Mouse (Mus musculus): ENCODE results near the gene Dlk1. TPM values are rescaled to one million over a fixed set of nuclear protein-coding genes. Genes with fewer than 3 reads are reported as not detected.

Dlk1 gene
- polyA plus RNA-seq, 1 experiment = not detected

DNA sequence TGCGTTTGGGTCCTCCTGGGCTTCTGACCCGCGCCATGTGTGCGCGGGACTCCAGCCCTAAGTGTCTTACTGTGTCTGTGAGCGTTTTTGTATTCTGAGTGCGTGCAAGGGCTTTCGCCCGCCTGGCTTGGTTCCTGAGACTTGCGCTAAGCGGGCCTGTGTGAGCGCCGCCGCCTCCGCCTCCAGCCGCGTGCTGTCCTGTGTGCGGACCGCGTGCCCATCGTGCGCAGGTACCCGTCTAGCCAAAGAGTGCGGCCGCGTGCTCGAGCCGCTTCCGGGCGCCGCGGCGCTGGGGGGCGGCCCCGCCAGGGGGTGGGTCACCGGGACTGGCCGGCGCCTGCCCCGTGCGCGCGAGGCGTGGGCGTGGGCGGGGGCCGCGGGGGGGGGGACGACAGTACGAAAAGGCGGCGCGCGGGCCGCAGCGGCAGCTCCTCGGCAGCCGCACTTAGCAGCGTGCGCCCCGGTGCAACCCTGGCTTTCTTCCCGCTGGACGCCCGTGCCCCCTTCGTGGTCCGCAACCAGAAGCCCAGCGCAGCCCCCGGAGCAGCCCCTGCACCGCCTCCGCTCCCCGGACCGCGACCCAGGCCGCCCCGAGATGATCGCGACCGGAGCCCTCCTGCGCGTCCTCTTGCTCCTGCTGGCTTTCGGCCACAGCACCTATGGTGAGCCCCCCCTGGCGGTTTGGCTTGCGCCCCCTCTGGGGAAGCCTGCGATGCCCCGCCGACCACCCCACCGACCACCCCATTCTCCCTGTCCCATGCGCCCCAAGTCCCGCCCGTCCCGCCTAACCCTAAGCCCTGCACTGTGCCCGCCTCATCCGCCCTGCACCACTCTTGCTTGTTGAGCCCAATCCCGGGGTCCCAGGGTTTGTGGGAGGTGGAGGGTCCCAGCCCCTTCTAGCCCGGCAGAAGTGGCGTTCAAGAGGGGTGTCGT lies 708 bp downstream of the Dlk1 start:
- H3K36me3 ChIP-seq (ENCODE audit: control insufficient read depth, insufficient read depth) = no peaks in the 10 kb centered on the region
- no peaks in the 10 kb centered on the region for H3K79me2 ChIP-seq (ENCODE audit: control insufficient read depth, insufficient read depth)
- no peak overlapping the region for H3K4me2 ChIP-seq (ENCODE audit: low read depth)
- H3K4me3 ChIP-seq = no peak overlapping the region
- H3K27me3 ChIP-seq (ENCODE audit: control insufficient read depth, insufficient read depth, insufficient read length) = peaks cover 58% of the 10 kb centered on the region
- no peak for TF ChIP-seq POLR2A (IDR thresholded peaks at IDR 0.05; ENCODE audit: insufficient read length, low read depth)
- TF ChIP-seq CEBPB (IDR thresholded peaks at IDR 0.05; ENCODE audit: insufficient read depth, poor library complexity, severe bottlenecking) = no peak
- no peak for TF ChIP-seq POLR2AphosphoS2 (IDR thresholded peaks at IDR 0.05; ENCODE audit: insufficient read length, low read depth)
- TF ChIP-seq REST (IDR thresholded peaks at IDR 0.05; ENCODE audit: insufficient read depth, insufficient read length) = no peak
- TF ChIP-seq MAX (IDR thresholded peaks at IDR 0.05; ENCODE audit: low read depth) = no peak
- no peak overlapping the region for H3ac ChIP-seq (ENCODE audit: control insufficient read depth, insufficient read length)

- H3K4me2 ChIP-seq (ENCODE audit: low read depth) = no peak overlapping the region
- no peaks in the 10 kb centered on the region for H3K36me3 ChIP-seq (ENCODE audit: control insufficient read depth, insufficient read depth)
- no peaks in the 10 kb centered on the region for H3K79me2 ChIP-seq (ENCODE audit: control insufficient read depth, insufficient read depth)
- no peak overlapping the region for H3ac ChIP-seq (ENCODE audit: control insufficient read depth, insufficient read length)
- TF ChIP-seq E2F4 (IDR thresholded peaks at IDR 0.05; ENCODE audit: insufficient read depth) = no peak
- TF ChIP-seq MYOG (IDR thresholded peaks at IDR 0.05; ENCODE audit: control insufficient read depth in 1 of 3, insufficient read depth in 1 of 3, insufficient read length in 2 of 3, low read depth in 2 of 3) = no peak
- no peak for TF ChIP-seq TCF3 (IDR thresholded peaks at IDR 0.05; ENCODE audit: insufficient read length, low read depth)
- TF ChIP-seq POLR2AphosphoS2 (IDR thresholded peaks at IDR 0.05; ENCODE audit: insufficient read length, low read depth) = no peak
- TF ChIP-seq USF1 (IDR thresholded peaks at IDR 0.05; ENCODE audit: low read depth) = no peak
- no peak for TF ChIP-seq MAX (IDR thresholded peaks at IDR 0.05; ENCODE audit: low read depth)
- no peak for TF ChIP-seq MYOD1 (IDR thresholded peaks at IDR 0.05; ENCODE audit: control insufficient read depth in 1 of 3, insufficient read length in 2 of 3, low read depth in 2 of 3)
- no peak for TF ChIP-seq REST (IDR thresholded peaks at IDR 0.05; ENCODE audit: insufficient read depth, insufficient read length)
- no peak for TF ChIP-seq TCF12 (IDR thresholded peaks at IDR 0.05; ENCODE audit: insufficient read depth, poor library complexity, severe bottlenecking)
- no peak for TF ChIP-seq POLR2A (IDR thresholded peaks at IDR 0.05; ENCODE audit: insufficient read length, low read depth)
- no peak for TF ChIP-seq CEBPB (IDR thresholded peaks at IDR 0.05; ENCODE audit: insufficient read depth, poor library complexity, severe bottlenecking)
- TF ChIP-seq SRF (IDR thresholded peaks at IDR 0.05; ENCODE audit: control insufficient read depth, insufficient read length, low read depth) = no peak
- no peak overlapping the region for H3K4me3 ChIP-seq
- peaks cover 59% of the 10 kb centered on the region for H3K27me3 ChIP-seq (ENCODE audit: control insufficient read depth, insufficient read depth, insufficient read length)
Observed at GRCm38 (mm10) chr12:109454137-109454536, 1.5 kb downstream of the Dlk1 start.

DNA sequence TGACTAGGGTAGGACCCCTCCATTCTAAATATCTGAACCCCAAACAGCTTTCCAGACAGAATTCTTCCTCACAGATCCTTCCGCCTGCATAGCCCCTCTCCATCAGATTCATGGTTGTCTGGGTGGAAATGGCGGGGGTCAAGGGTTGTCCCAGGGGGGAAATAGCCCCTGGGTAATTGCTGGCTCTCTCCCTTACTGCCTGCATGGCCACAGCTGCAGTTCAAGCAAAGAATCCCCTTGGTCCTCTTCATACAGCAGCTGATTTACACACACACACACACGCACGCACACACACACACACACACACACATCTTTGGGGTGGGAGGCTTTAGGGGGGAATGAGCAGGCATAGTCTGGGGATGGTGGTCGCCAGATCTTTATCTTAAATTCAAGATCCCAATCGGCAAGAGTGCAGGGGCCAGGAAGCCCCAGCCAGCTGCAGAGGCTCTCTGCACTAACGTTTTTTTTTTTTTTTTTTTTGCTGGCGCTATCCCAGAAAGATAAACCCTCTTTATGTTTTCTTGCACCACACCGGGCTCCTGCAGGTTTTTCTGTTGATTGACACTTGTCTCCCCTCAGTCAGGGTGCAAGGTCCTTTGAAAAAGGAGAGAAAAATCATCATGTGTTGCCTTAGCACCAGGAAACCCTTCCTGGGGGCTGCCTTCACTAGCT lies 4.0 kb downstream of the Dlk1 start:
- peaks cover 60% of the 10 kb centered on the region for H3K27me3 ChIP-seq (ENCODE audit: control insufficient read depth, insufficient read depth, insufficient read length)
- no peaks in the 10 kb centered on the region for H3K79me2 ChIP-seq (ENCODE audit: control insufficient read depth, insufficient read depth)
- TF ChIP-seq USF1 (IDR thresholded peaks at IDR 0.05; ENCODE audit: low read depth) (no peak), TCF12 (IDR thresholded peaks at IDR 0.05; ENCODE audit: insufficient read depth, poor library complexity, severe bottlenecking) (no peak), MYOG (IDR thresholded peaks at IDR 0.05; ENCODE audit: control insufficient read depth in 1 of 3, insufficient read depth in 1 of 3, insufficient read length in 2 of 3, low read depth in 2 of 3) (no peak), TCF3 (IDR thresholded peaks at IDR 0.05; ENCODE audit: insufficient read length, low read depth) (no peak), MYOD1 (IDR thresholded peaks at IDR 0.05; ENCODE audit: control insufficient read depth in 1 of 3, insufficient read length in 2 of 3, low read depth in 2 of 3) (no peak), CEBPB (IDR thresholded peaks at IDR 0.05; ENCODE audit: insufficient read depth, poor library complexity, severe bottlenecking) (no peak), E2F4 (IDR thresholded peaks at IDR 0.05; ENCODE audit: insufficient read depth) (no peak), POLR2A (IDR thresholded peaks at IDR 0.05; ENCODE audit: insufficient read length, low read depth) (no peak), MAX (IDR thresholded peaks at IDR 0.05; ENCODE audit: low read depth) (no peak), REST (IDR thresholded peaks at IDR 0.05; ENCODE audit: insufficient read depth, insufficient read length) (no peak), SRF (IDR thresholded peaks at IDR 0.05; ENCODE audit: control insufficient read depth, insufficient read length, low read depth) (no peak), POLR2AphosphoS2 (IDR thresholded peaks at IDR 0.05; ENCODE audit: insufficient read length, low read depth) (no peak)
- no peak overlapping the region for H3K4me3 ChIP-seq
- H3K36me3 ChIP-seq (ENCODE audit: control insufficient read depth, insufficient read depth) = no peaks in the 10 kb centered on the region
- H3K4me2 ChIP-seq (ENCODE audit: low read depth) = no peak overlapping the region
- H3ac ChIP-seq (ENCODE audit: control insufficient read depth, insufficient read length) = no peak overlapping the region

GRCm38 (mm10) chr12:109457836-109458235 lies 5.2 kb downstream of the Dlk1 start:
- no peak for TF ChIP-seq REST (IDR thresholded peaks at IDR 0.05; ENCODE audit: insufficient read depth, insufficient read length)
- no peak for TF ChIP-seq MYOD1 (IDR thresholded peaks at IDR 0.05; ENCODE audit: control insufficient read depth in 1 of 3, insufficient read length in 2 of 3, low read depth in 2 of 3)
- no peak for TF ChIP-seq CEBPB (IDR thresholded peaks at IDR 0.05; ENCODE audit: insufficient read depth, poor library complexity, severe bottlenecking)
- TF ChIP-seq MYOG (IDR thresholded peaks at IDR 0.05; ENCODE audit: control insufficient read depth in 1 of 3, insufficient read depth in 1 of 3, insufficient read length in 2 of 3, low read depth in 2 of 3) = no peak
- TF ChIP-seq USF1 (IDR thresholded peaks at IDR 0.05; ENCODE audit: low read depth) = no peak
- no peak for TF ChIP-seq E2F4 (IDR thresholded peaks at IDR 0.05; ENCODE audit: insufficient read depth)
- TF ChIP-seq MAX (IDR thresholded peaks at IDR 0.05; ENCODE audit: low read depth) = no peak
- no peak for TF ChIP-seq TCF3 (IDR thresholded peaks at IDR 0.05; ENCODE audit: insufficient read length, low read depth)
- TF ChIP-seq POLR2A (IDR thresholded peaks at IDR 0.05; ENCODE audit: insufficient read length, low read depth) = no peak
- no peak for TF ChIP-seq TCF12 (IDR thresholded peaks at IDR 0.05; ENCODE audit: insufficient read depth, poor library complexity, severe bottlenecking)
- no peak for TF ChIP-seq POLR2AphosphoS2 (IDR thresholded peaks at IDR 0.05; ENCODE audit: insufficient read length, low read depth)
- TF ChIP-seq SRF (IDR thresholded peaks at IDR 0.05; ENCODE audit: control insufficient read depth, insufficient read length, low read depth) = no peak
- no peak overlapping the region for H3ac ChIP-seq (ENCODE audit: control insufficient read depth, insufficient read length)
- H3K4me2 ChIP-seq (ENCODE audit: low read depth) = no peak overlapping the region
- no peaks in the 10 kb centered on the region for H3K36me3 ChIP-seq (ENCODE audit: control insufficient read depth, insufficient read depth)
- H3K27me3 ChIP-seq (ENCODE audit: control insufficient read depth, insufficient read depth, insufficient read length) = peaks cover 56% of the 10 kb centered on the region
- H3K79me2 ChIP-seq (ENCODE audit: control insufficient read depth, insufficient read depth) = no peaks in the 10 kb centered on the region
- H3K4me3 ChIP-seq = no peak overlapping the region

All from myocyte (in vitro differentiated cells).